9 mouse cellular contexts compared by ENCODE assay signal in genomic region chr6:143640652-143641051, GRCm38 (mm10).
DNase-seq lines count a peak whose midpoint lies in the region; ATAC-seq and TF ChIP-seq lines count a peak whose summit lies in the region.
"Had no signal": no experiment of that assay in that cellular context is flagged by ENCODE, and none has a peak within 500 bp of the region (broad histone marks: within the 10 kb centered on the region; RNA-seq: fewer than 3 reads in every experiment).

No protein-coding gene starts in this region.

- no peaks in the 10 kb centered on the region for H3K27me3 ChIP-seq in hindbrain, embryonic 10.5 days (ENCODE audit: insufficient read depth, poor library complexity, severe bottlenecking)
- no peaks in the 10 kb centered on the region for H3K27me3 ChIP-seq in hindbrain, postnatal 0 days (ENCODE audit: insufficient read depth, low read length)
- no peaks in the 10 kb centered on the region for H3K27me3 ChIP-seq in lung, embryonic 16.5 days (ENCODE audit: control insufficient read depth, insufficient read depth, low read depth, low read length)
- H3K27me3 ChIP-seq in hindbrain, embryonic 13.5 days: no peaks in the 10 kb centered on the region

- H3K9me3 ChIP-seq in hindbrain, embryonic 10.5 days: no peaks in the 10 kb centered on the region
- H3K9me3 ChIP-seq in hindbrain, postnatal 0 days (ENCODE audit: low read length): no peaks in the 10 kb centered on the region
- no peaks in the 10 kb centered on the region for H3K9me3 ChIP-seq in lung, embryonic 16.5 days (ENCODE audit: control insufficient read depth, low read length)
- H3K9me3 ChIP-seq in hindbrain, embryonic 13.5 days: no peaks in the 10 kb centered on the region

- WGBS in hindbrain, embryonic 10.5 days: 64% methylated on average over 5 of the region's 5 CpGs
- WGBS in hindbrain, postnatal 0 days: 66% methylated on average over 5 of the region's 5 CpGs
- 53% methylated on average over 5 of the region's 5 CpGs for WGBS in lung, embryonic 16.5 days
- WGBS in hindbrain, embryonic 13.5 days: 83% methylated on average over 5 of the region's 5 CpGs

- H3K36me3 ChIP-seq in hindbrain, embryonic 10.5 days: no peaks in the 10 kb centered on the region
- H3K36me3 ChIP-seq in hindbrain, postnatal 0 days (ENCODE audit: insufficient read depth, low read length): no peaks in the 10 kb centered on the region
- no peaks in the 10 kb centered on the region for H3K36me3 ChIP-seq in lung, embryonic 16.5 days (ENCODE audit: control insufficient read depth, insufficient read depth, low read length)
- H3K36me3 ChIP-seq in hindbrain, embryonic 13.5 days: no peaks in the 10 kb centered on the region

- H3K27ac ChIP-seq in hindbrain, embryonic 10.5 days: no peak overlapping the region
- H3K27ac ChIP-seq in hindbrain, postnatal 0 days: no peak overlapping the region
- no peak overlapping the region for H3K27ac ChIP-seq in lung, embryonic 16.5 days (ENCODE audit: low read length)
- no peak overlapping the region for H3K27ac ChIP-seq in hindbrain, embryonic 13.5 days

- no peak overlapping the region for H3K9ac ChIP-seq in hindbrain, postnatal 0 days (replicated peaks; ENCODE audit: low read length)
- no peak overlapping the region for H3K9ac ChIP-seq in lung, embryonic 16.5 days (ENCODE audit: low read length)
- no peak overlapping the region for H3K9ac ChIP-seq in hindbrain, embryonic 13.5 days

- no peak overlapping the region for H3K4me2 ChIP-seq in hindbrain, postnatal 0 days (ENCODE audit: low read depth, low read length)
- no peak overlapping the region for H3K4me2 ChIP-seq in lung, embryonic 16.5 days (ENCODE audit: low read depth, low read length)
- no peak overlapping the region for H3K4me2 ChIP-seq in hindbrain, embryonic 13.5 days

- no peak for TF ChIP-seq CTCF in hindbrain, postnatal 0 days (IDR thresholded peaks at IDR 0.05; ENCODE audit: low read depth)

- no peak for ATAC-seq in hindbrain, postnatal 0 days
- ATAC-seq in lung, embryonic 16.5 days (ENCODE audit: low read depth): peak; percentile 68
- no peak for ATAC-seq in megakaryocyte-erythroid progenitor cell, adult 5-6 weeks (replicated peaks; ENCODE audit: low FRiP score, low TSS enrichment, poor library complexity, severe bottlenecking)
- no peak for ATAC-seq in hindbrain, embryonic 13.5 days (ENCODE audit: low FRiP score)

- H3K4me3 ChIP-seq in hindbrain, embryonic 10.5 days: no peak overlapping the region
- no peak overlapping the region for H3K4me3 ChIP-seq in hindbrain, postnatal 0 days (ENCODE audit: low read length)
- H3K4me3 ChIP-seq in lung, embryonic 16.5 days (ENCODE audit: low read length): no peak overlapping the region
- H3K4me3 ChIP-seq in hindbrain, embryonic 13.5 days: no peak overlapping the region

- DNase-seq in hindbrain, embryonic 10.5 days (ENCODE audit: low spot score): peak; percentile 8
- no peak for DNase-seq in hindbrain, postnatal 0 days (ENCODE audit: low spot score)
- DNase-seq in NIH3T3 (ENCODE audit: low read depth): peak; percentile 98
- peak; percentile 29 to 48 for DNase-seq in gastrocnemius, adult 8-10 months (ENCODE audit: low spot score in 2 of 2)
- no peak for DNase-seq in T-cell, adult 2 months (ENCODE audit: low spot score)
- DNase-seq: midbrain, embryonic 14.5 days had no signal

- peaks cover 12% of the 10 kb centered on the region; the same call in 1 of the 2 replicates for H3K4me1 ChIP-seq in hindbrain, embryonic 10.5 days (replicated peaks)
- H3K4me1 ChIP-seq in hindbrain, postnatal 0 days (ENCODE audit: insufficient read depth, low read length): no peaks in the 10 kb centered on the region
- no peaks in the 10 kb centered on the region for H3K4me1 ChIP-seq in lung, embryonic 16.5 days (replicated peaks; ENCODE audit: control insufficient read depth, insufficient read depth, low read length)
- no peaks in the 10 kb centered on the region for H3K4me1 ChIP-seq in hindbrain, embryonic 13.5 days (replicated peaks)

Comparison
In these comparisons a context has a peak if more than half of its experiments do, and no peak if none do; other contexts are left out.
1. DNase-seq: peak in hindbrain, embryonic 10.5 days (single experiment), NIH3T3 (single experiment) and gastrocnemius, adult 8-10 months (2 of 2); none in hindbrain, postnatal 0 days (single experiment) and T-cell, adult 2 months (single experiment).